Mouse (Mus musculus) heart, adult 10 weeks (tissue): Measurements from ENCODE around the gene Spdye4a. TPM values are rescaled to one million over a fixed set of nuclear protein-coding genes. Genes with fewer than 3 reads are reported as not detected.

Experiments used
- polyA plus RNA-seq: library from polyadenylated mRNA; stranded (reverse); fragments of 350-450 nt; fragmentation: Illumina TruSeq; extraction: RNeasy Lipid Tissue Mini Kit (QIAGEN cat#74804); gene quantifications from one replicate; pipeline ENCODE4 v1.2.3, GENCODE M21; 2014; ENCODE audit warnings: low read depth, low replicate concordance

Spdye4a gene
- not detected for polyA plus RNA-seq

GRCm38 (mm10) chr5:143226790-143227189 lies at the start of gene Spdye4a:
Gene Spdye4a (minus strand): TSS chr5:143226890.

DNA sequence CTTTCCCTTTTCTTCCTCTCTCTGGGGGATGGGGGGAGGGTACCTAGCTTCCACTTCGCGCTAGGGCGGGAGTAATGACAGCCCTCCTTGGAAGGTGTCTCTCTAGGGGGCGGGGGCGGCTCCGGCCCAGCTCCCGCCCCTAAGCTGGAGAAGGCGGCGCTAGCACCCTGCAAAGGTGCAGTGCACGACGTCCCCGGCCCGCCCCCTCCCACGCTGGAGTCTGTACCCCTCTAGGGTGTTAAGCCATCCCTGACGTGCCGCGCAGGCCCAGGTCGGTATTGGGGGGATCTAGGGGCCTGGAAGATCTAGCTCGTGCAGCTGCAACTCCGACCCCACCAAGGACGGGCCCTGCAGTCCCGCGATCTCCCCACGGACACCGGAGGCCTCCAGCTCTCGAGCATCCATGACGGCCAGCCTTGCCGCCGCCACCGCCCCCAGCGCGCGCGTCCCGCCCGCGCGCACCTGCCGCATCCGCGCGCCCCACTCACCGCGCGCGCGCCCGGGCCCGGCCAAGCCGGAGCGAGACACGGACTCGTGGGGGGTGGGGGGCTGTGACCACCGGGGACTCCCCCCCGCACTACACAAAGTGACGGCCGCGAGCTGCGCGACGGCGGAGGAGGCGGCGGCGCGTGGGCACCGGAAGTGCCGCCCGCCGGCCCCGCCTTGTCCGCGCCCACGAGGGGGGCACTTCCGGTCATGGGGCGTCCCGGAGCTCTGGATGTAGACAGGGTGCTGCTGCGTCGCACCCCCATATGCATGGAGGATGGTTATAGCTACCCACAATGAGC lies 42.9 kb upstream of the Spdye4a start, which contains the start of gene Zfp316:
Zfp316 (minus strand) TSS at position 660 of the 788 bp plus-strand sequence.

GRCm38 (mm10) chr5:143235028-143235693 lies 8.5 kb upstream of the Spdye4a start, which contains the start of gene Zfp12:
Gene Zfp12 (plus strand): TSS chr5:143235163.

GRCm38 (mm10) chr5:143180255-143181076 lies 46.2 kb downstream of the Spdye4a start, which contains the start of the genes Rbak and Spdye4b:
Gene Rbak (minus strand): TSS chr5:143180775.
Gene Spdye4b (plus strand): TSS chr5:143181017.

Other genes starting within 250 kb of the Spdye4a start
- gene Rnf216, start 113.9 kb downstream of the Spdye4a start, polyA plus RNA-seq, result 20.6 TPM
- gene Olfr718-ps1, start 79.3 kb downstream of the Spdye4a start, polyA plus RNA-seq, result not detected
- 5.1 TPM for gene Rbak, start 46.1 kb downstream of the Spdye4a start, polyA plus RNA-seq
- gene Spdye4b, start 45.9 kb downstream of the Spdye4a start, polyA plus RNA-seq, result not detected
- gene Zfp12, start 8.3 kb upstream of the Spdye4a start, polyA plus RNA-seq, result 7.8 TPM
- gene Zfp316, start 43.1 kb upstream of the Spdye4a start, polyA plus RNA-seq, result 3.1 TPM
- not detected for gene Zfp853, start 66.7 kb upstream of the Spdye4a start, polyA plus RNA-seq
- 14.5 TPM for gene E130309D02Rik, start 88.5 kb upstream of the Spdye4a start, polyA plus RNA-seq
- gene Zdhhc4, start 102.4 kb upstream of the Spdye4a start, polyA plus RNA-seq, result 27.1 TPM
- not detected for gene Grid2ip, start 130.4 kb upstream of the Spdye4a start, polyA plus RNA-seq
- 40.5 TPM for gene Kdelr2, start 176.9 kb upstream of the Spdye4a start, polyA plus RNA-seq
- 7.2 TPM for gene Daglb, start 237.7 kb upstream of the Spdye4a start, polyA plus RNA-seq